In genomic region chr4:121215489-121215888, GRCm38 (mm10) we compare ENCODE assay signal across 8 mouse cellular contexts. TPM values are rescaled to one million over a fixed set of nuclear protein-coding genes. Genes with fewer than 3 reads are reported as not detected.
A peak's percentile ranks its signal among the peaks of the same experiment; 100 is the strongest.
DNase-seq lines count a peak whose midpoint lies in the region; ATAC-seq and TF ChIP-seq lines count a peak whose summit lies in the region.

No protein-coding gene starts in this region.

- H3K4me3 ChIP-seq in lung, embryonic 16.5 days (ENCODE audit: low read length), result peak overlapping the region; percentile 97
- peak overlapping the region; percentile 71 for H3K4me3 ChIP-seq in embryonic fibroblast, embryonic 13.5 days (ENCODE audit: insufficient read depth, low read length)
- H3K4me3 ChIP-seq in limb, embryonic 14.5 days (replicated peaks; ENCODE audit: low read length), result peak overlapping the region; percentile 93
- peak overlapping the region; percentile 98 for H3K4me3 ChIP-seq in stomach, embryonic 16.5 days (replicated peaks; ENCODE audit: low read length)
- no peak overlapping the region for H3K4me3 ChIP-seq in thymus, adult 2 months (ENCODE audit: control insufficient read depth, insufficient read depth, low read length)

- 20% methylated on average over 5 of the region's 5 CpGs for WGBS in lung, embryonic 16.5 days
- WGBS in limb, embryonic 14.5 days, result 26% methylated on average over 5 of the region's 5 CpGs
- 26% methylated on average over 5 of the region's 5 CpGs for WGBS in stomach, embryonic 16.5 days
- 33% methylated on average over 5 of the region's 5 CpGs for WGBS in thymus, adult 2 months

- no peaks in the 10 kb centered on the region; the same call in 1 of the 2 replicates for H3K27me3 ChIP-seq in lung, embryonic 16.5 days (ENCODE audit: control insufficient read depth, insufficient read depth, low read depth, low read length)
- no peaks in the 10 kb centered on the region for H3K27me3 ChIP-seq in limb, embryonic 14.5 days (ENCODE audit: control insufficient read depth, insufficient read depth, low read length)
- H3K27me3 ChIP-seq in stomach, embryonic 16.5 days (ENCODE audit: control insufficient read depth, insufficient read depth, low read length), result no peaks in the 10 kb centered on the region
- H3K27me3 ChIP-seq in thymus, adult 2 months (ENCODE audit: control insufficient read depth, insufficient read depth, low read length), result no peaks in the 10 kb centered on the region

- peaks cover 15% of the 10 kb centered on the region for H3K4me1 ChIP-seq in lung, embryonic 16.5 days (replicated peaks; ENCODE audit: control insufficient read depth, insufficient read depth, low read length)
- H3K4me1 ChIP-seq in embryonic fibroblast, embryonic 13.5 days (ENCODE audit: control insufficient read depth, insufficient read depth, low read length), result peaks cover 10% of the 10 kb centered on the region
- peaks cover 13% of the 10 kb centered on the region for H3K4me1 ChIP-seq in limb, embryonic 14.5 days (ENCODE audit: control insufficient read depth, insufficient read depth, low read length)
- H3K4me1 ChIP-seq in stomach, embryonic 16.5 days (ENCODE audit: control insufficient read depth, insufficient read depth, low read length), result peaks cover 20% of the 10 kb centered on the region; the same call in 1 of the 2 replicates
- H3K4me1 ChIP-seq in thymus, adult 2 months (replicated peaks; ENCODE audit: control insufficient read depth, insufficient read depth, low read length), result peaks cover 5% of the 10 kb centered on the region

- DNase-seq in lung, postnatal 4 days, result no peak
- DNase-seq in limb, embryonic 14.5 days (ENCODE audit: low spot score), result no peak
- DNase-seq in gastrocnemius, postnatal 14 days, result no peak
- DNase-seq in thymus, postnatal 0 days (ENCODE audit: low spot score), result no peak
- DNase-seq in thymus, adult 2 months, result no peak

- no peak for ATAC-seq in lung, embryonic 16.5 days (ENCODE audit: low read depth)
- ATAC-seq in limb, embryonic 14.5 days (ENCODE audit: low FRiP score, low read depth), result no peak
- no peak for ATAC-seq in stomach, embryonic 16.5 days (ENCODE audit: insufficient read depth, low FRiP score)

- no peaks in the 10 kb centered on the region for H3K36me3 ChIP-seq in lung, embryonic 16.5 days (ENCODE audit: control insufficient read depth, insufficient read depth, low read length)
- H3K36me3 ChIP-seq in limb, embryonic 14.5 days (ENCODE audit: control insufficient read depth, insufficient read depth, low read length), result no peaks in the 10 kb centered on the region
- no peaks in the 10 kb centered on the region for H3K36me3 ChIP-seq in stomach, embryonic 16.5 days (ENCODE audit: control insufficient read depth, insufficient read depth, low read length)
- no peaks in the 10 kb centered on the region for H3K36me3 ChIP-seq in thymus, adult 2 months (ENCODE audit: control insufficient read depth, insufficient read depth, low read length)

- no peak for TF ChIP-seq CTCF in embryonic fibroblast, embryonic 13.5 days (IDR thresholded peaks at IDR 0.05; ENCODE audit: borderline replicate concordance, insufficient read depth, low read length)
- TF ChIP-seq CTCF in thymus, adult 2 months (IDR thresholded peaks at IDR 0.05; ENCODE audit: borderline replicate concordance, control insufficient read depth, extremely low read depth, insufficient read depth, low read length, poor library complexity), result no peak

- H3K27ac ChIP-seq in lung, embryonic 16.5 days (ENCODE audit: low read length), result no peak overlapping the region
- H3K27ac ChIP-seq in embryonic fibroblast, embryonic 13.5 days (ENCODE audit: insufficient read depth, low read length), result no peak overlapping the region
- peak overlapping the region; percentile 87 for H3K27ac ChIP-seq in limb, embryonic 14.5 days (replicated peaks; ENCODE audit: low read depth, low read length)
- H3K27ac ChIP-seq in stomach, embryonic 16.5 days (ENCODE audit: low read length), result no peak overlapping the region
- no peak overlapping the region for H3K27ac ChIP-seq in thymus, adult 2 months (ENCODE audit: control insufficient read depth, insufficient read depth, low read length)

- intact Hi-C loops in gastrocnemius, postnatal 14 days (cut with DNase I; ENCODE audit: low total_unique reads), result no loop called here

- H3K9me3 ChIP-seq in lung, embryonic 16.5 days (ENCODE audit: control insufficient read depth, low read length), result no peaks in the 10 kb centered on the region
- no peaks in the 10 kb centered on the region for H3K9me3 ChIP-seq in limb, embryonic 14.5 days (ENCODE audit: control insufficient read depth, low read length)
- H3K9me3 ChIP-seq in stomach, embryonic 16.5 days (replicated peaks; ENCODE audit: control insufficient read depth, low read length), result no peaks in the 10 kb centered on the region

- H3K4me2 ChIP-seq in lung, embryonic 16.5 days (ENCODE audit: low read depth, low read length), result peak overlapping the region; percentile 74
- peak overlapping the region; percentile 52 for H3K4me2 ChIP-seq in limb, embryonic 14.5 days (replicated peaks; ENCODE audit: low read depth, low read length, severe bottlenecking)
- peak overlapping the region; percentile 63 for H3K4me2 ChIP-seq in stomach, embryonic 16.5 days (ENCODE audit: low read depth, low read length)

- no peak for TF ChIP-seq POLR2A in embryonic fibroblast, embryonic 13.5 days (IDR thresholded peaks at IDR 0.05; ENCODE audit: low read depth, low read length)
- TF ChIP-seq POLR2A in limb, embryonic 14.5 days (IDR thresholded peaks at IDR 0.05; ENCODE audit: borderline replicate concordance, extremely low read depth, insufficient read depth, insufficient read length), result no peak
- no peak for TF ChIP-seq POLR2A in thymus, adult 2 months (IDR thresholded peaks at IDR 0.05; ENCODE audit: control insufficient read depth, extremely low read depth, insufficient read depth, low read length, poor library complexity)

- peak overlapping the region; percentile 97 for H3K9ac ChIP-seq in lung, embryonic 16.5 days (ENCODE audit: low read length)
- H3K9ac ChIP-seq in limb, embryonic 14.5 days (ENCODE audit: low read depth, low read length, severe bottlenecking), result peak overlapping the region; percentile 98
- peak overlapping the region; percentile 71 for H3K9ac ChIP-seq in stomach, embryonic 16.5 days (ENCODE audit: low read length)

RNA-seq across cellular contexts. Expression of gene Rlf, which starts 0.6 kb away (rescaled TPM):
- 20.5 and 24.3 TPM in 2 replicates for polyA plus RNA-seq in lung, embryonic 16.5 days (2015; fragmentation: Nextera tagmentation; extraction: Ambion mirVana)
- 29.2 and 30.0 TPM in 2 replicates for polyA plus RNA-seq in embryonic fibroblast, embryonic 13.5 days (2011; ENCODE audit: insufficient read length, low read depth, missing spikeins)
- 14.6 and 17.7 TPM in 2 replicates for polyA plus RNA-seq in limb, embryonic 14.5 days (2012; rRNA removed)
- 19.5 and 21.5 TPM in 2 replicates for polyA plus RNA-seq in limb, embryonic 14.5 days (2014; fragmentation: Nextera tagmentation; extraction: Ambion mirVana)
- polyA plus RNA-seq in stomach, embryonic 16.5 days (2015; fragmentation: Nextera tagmentation; extraction: Ambion mirVana), result 19.7 and 21.7 TPM in 2 replicates
- 10 to 100 TPM; 10.4 TPM for total RNA-seq in gastrocnemius, postnatal 14 days (2021)
- 14.4 and 17.7 TPM in 2 replicates for polyA plus RNA-seq in thymus, postnatal 0 days (2015; fragmentation: Nextera tagmentation; extraction: Ambion mirVana)
- 6.6 and 7.1 TPM in 2 replicates for polyA plus RNA-seq in thymus, adult 2 months (2012; rRNA removed)
